Mouse (Mus musculus) heart, embryonic 11.5 days (tissue): ENCODE data around the gene Magi2. TPM values are rescaled to one million over a fixed set of nuclear protein-coding genes. Genes with fewer than 3 reads are reported as not detected.

Experiments used
- ATAC-seq: fragments of 200-750 bp; cut with Nextera tagmentation; replicated peaks from 2 replicates; pipeline ENCODE4 v1.8.0; 2017; ENCODE audit warnings: moderate library complexity; ENCODE audit not compliant: insufficient number of reproducible peaks, low FRiP score, low TSS enrichment
- H3K27ac ChIP-seq: fragments of 300-500 bp; sonication (generic); 2 replicates; pipeline ENCODE4 v1.5.1; 2014; ENCODE audit warnings: mild to moderate bottlenecking, low read depth, low read length
- H3K27me3 ChIP-seq: fragments of 300-500 bp; sonication (generic); 2 replicates; pipeline ENCODE4 v1.6.1; 2014; ENCODE audit warnings: mild to moderate bottlenecking, low read length, mixed read lengths; ENCODE audit not compliant: control insufficient read depth, insufficient read depth
- H3K36me3 ChIP-seq: fragments of 300-500 bp; sonication (generic); 2 replicates; pipeline ENCODE4 v1.6.1; 2014; ENCODE audit warnings: mild to moderate bottlenecking, low read length, moderate library complexity, mixed read lengths; ENCODE audit not compliant: control insufficient read depth, insufficient read depth
- H3K4me1 ChIP-seq: fragments of 300-500 bp; sonication (generic); 2 replicates; pipeline ENCODE4 v1.6.1; 2014; ENCODE audit warnings: low read length; ENCODE audit not compliant: control insufficient read depth, insufficient read depth
- H3K4me2 ChIP-seq: fragments of 300-500 bp; sonication (generic); 2 replicates; pipeline ENCODE4 v1.6.1; 2014; ENCODE audit warnings: mild to moderate bottlenecking, moderate library complexity
- H3K4me3 ChIP-seq: fragments of 300-500 bp; sonication (generic); 2 replicates; pipeline ENCODE4 v1.5.1; 2014; ENCODE audit warnings: low read depth, low read length
- H3K9ac ChIP-seq: fragments of 300-500 bp; sonication (generic); 2 replicates; pipeline ENCODE4 v1.6.1; 2014; ENCODE audit warnings: mild to moderate bottlenecking, low read depth, low read length, moderate library complexity
- H3K9me3 ChIP-seq: fragments of 300-500 bp; sonication (generic); replicated peaks from 2 replicates; pipeline ENCODE4 v1.6.1; 2016; ENCODE audit warnings: low read length; ENCODE audit not compliant: control insufficient read depth
- WGBS: fragments of 180-500 bp; shearing (Covaris S2); extraction: QIAGEN DNeasy Blood & Tissue Kit; methylation state at CpG from one replicate; pipeline ENCODE4 v1.1.7; 2014; ENCODE audit not compliant: insufficient replicate concordance; 5-methylcytosine and 5-hydroxymethylcytosine counted together
- polyA plus RNA-seq: library from polyadenylated mRNA; unstranded; fragments of >200 nt; fragmentation: Nextera tagmentation; extraction: Ambion mirVana; gene quantifications from 2 replicates; pipeline ENCODE4 v1.2.1, GENCODE M21; 2014

Gene Magi2
- polyA plus RNA-seq, 1 experiment from 2014 or later = 2.5 TPM

DNA sequence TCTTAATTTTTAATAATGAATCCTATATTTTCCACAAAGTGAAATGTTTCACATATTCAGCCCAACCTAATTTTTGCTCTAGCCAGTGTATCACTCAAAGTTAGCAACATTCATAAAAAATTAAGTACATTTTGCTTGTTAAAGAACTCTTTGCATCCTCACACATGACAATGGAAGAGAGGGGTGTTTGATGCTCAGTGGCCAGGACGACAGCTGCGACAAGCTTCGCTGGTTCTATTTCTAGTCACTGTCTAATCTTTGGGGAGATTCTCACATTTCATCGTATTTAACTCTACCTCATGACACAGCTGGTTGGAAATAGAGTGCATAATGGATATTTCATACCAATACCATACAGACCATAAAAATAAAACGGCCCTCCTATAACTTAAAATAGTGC, 1379.7 kb downstream of the Magi2 start:
- no peak overlapping the region for H3K4me2 ChIP-seq
- WGBS = 81% methylated on average over 5 of the region's 5 CpGs
- ATAC-seq = no peak

DNA sequence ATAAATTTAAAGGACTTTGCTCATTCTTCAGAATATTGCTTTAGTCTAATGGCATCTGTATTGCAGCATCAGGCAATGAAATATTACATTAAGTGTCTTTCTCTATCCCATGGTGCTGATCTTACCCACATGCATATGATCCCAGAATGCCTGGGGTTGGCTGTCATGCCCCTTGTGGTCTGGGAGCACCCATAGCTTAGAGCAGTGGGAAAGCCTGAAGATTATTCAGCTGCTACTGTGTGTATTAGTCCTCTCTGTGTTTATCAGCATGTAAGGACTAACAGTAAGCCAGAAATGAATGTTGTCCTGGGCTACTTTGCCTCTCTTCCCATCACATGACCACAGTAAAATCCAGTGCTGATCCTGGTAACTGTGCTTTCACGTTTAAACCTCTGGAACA, 1380.7 kb downstream of the Magi2 start:
- Histone ChIP-seq H3K27ac (no peak overlapping the region), H3K4me3 (no peak overlapping the region), H3K9me3 (no peaks in the 10 kb centered on the region), H3K4me2 (no peak overlapping the region), H3K9ac (no peak overlapping the region), H3K4me1 (no peaks in the 10 kb centered on the region), H3K36me3 (no peaks in the 10 kb centered on the region), H3K27me3 (no peaks in the 10 kb centered on the region)
- 67% methylated on average over 1 of the region's 1 CpGs for WGBS
- ATAC-seq = no peak

More for the DNA sequence above, 1379.7 kb downstream of the Magi2 start:
- Histone ChIP-seq H3K27ac (no peak overlapping the region), H3K36me3 (no peaks in the 10 kb centered on the region), H3K4me1 (no peaks in the 10 kb centered on the region), H3K27me3 (no peaks in the 10 kb centered on the region), H3K9ac (no peak overlapping the region), H3K4me3 (no peak overlapping the region), H3K9me3 (no peaks in the 10 kb centered on the region)

DNA sequence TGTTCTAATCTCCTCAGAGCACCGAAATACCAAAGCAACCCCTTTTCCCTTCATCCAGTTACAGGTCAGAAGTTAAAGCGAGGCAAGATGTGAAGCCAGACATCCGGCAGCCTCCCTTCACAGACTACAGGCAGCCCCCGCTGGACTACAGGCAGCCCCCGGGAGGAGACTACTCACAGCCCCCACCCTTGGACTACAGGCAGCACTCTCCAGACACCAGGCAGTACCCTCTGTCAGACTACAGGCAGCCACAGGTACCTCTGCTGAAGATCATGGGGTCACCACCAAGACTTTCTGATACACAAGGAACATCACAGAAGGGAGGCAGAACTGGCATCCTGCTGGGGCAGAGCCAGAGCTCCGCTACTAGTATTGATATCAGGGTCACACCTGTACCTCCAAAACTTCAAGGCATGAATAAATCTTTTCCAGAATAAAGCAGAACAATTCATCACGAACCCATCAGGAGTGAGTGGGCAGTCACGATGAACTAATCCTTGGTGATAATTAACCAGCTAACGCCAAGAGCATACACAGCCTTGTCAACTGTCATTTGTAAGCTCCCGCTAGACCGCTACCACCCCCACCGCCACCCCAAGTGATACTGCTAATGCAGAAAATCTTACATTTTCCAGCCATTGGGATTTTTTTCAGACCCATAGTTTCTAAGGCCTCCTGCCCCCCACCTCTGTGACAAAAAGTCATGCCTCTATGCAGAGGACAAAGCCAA, 1382.5 kb downstream of the Magi2 start:
- Histone ChIP-seq H3K27ac (no peak overlapping the region), H3K4me2 (no peak overlapping the region), H3K27me3 (no peaks in the 10 kb centered on the region), H3K9ac (no peak overlapping the region), H3K4me3 (no peak overlapping the region), H3K9me3 (no peaks in the 10 kb centered on the region), H3K36me3 (no peaks in the 10 kb centered on the region), H3K4me1 (no peaks in the 10 kb centered on the region)
- 82% methylated on average over 12 of the region's 12 CpGs for WGBS
- ATAC-seq = no peak; the same call in 1 of the 2 replicates

DNA sequence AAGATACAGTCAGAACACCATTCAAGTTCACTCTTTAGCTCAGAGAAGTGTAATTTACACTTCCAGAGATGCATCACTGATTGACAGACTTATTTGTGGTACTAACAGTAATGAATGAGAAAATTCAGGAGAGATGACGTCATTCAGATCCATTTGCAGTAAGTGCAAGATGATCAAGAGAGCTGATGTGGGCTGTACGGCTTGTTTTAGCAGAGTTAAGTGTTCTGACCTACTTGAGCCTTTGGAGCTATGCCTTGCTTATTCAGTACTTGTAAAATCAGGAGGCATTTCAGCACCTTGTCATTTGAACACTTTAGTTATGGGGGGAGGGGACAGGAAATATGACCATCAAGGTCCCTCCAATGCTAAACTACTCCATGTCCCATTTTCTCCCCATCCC, 1383.8 kb downstream of the Magi2 start:
- Histone ChIP-seq H3K9ac (no peak overlapping the region), H3K4me3 (no peak overlapping the region), H3K27me3 (no peaks in the 10 kb centered on the region), H3K27ac (no peak overlapping the region), H3K36me3 (no peaks in the 10 kb centered on the region), H3K4me2 (no peak overlapping the region), H3K9me3 (no peaks in the 10 kb centered on the region), H3K4me1 (no peaks in the 10 kb centered on the region)
- ATAC-seq = no peak
- WGBS = 46% methylated on average over 2 of the region's 2 CpGs

DNA sequence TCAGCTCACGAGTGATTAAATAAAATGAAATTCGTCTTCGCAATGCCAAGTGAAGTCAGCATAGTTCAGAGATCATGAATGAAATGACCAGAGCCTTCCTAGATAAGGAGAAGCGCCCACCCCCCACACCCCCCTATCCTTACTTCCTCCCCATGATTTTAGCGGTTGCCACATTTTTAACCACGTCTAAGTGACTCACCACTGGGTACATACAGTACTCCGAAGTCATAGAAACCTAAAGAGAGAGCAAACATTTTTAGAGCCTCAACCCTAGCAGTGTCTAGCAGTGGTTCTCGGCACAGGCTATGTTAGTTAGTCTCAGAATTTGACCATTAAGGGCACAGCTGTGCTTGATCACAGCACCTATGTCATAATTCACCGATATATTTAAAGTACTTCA, 1385.8 kb downstream of the Magi2 start:
- no peaks in the 10 kb centered on the region for H3K4me1 ChIP-seq
- H3K27ac ChIP-seq = no peak overlapping the region
- H3K4me2 ChIP-seq = no peak overlapping the region
- no peak overlapping the region for H3K9ac ChIP-seq
- no peaks in the 10 kb centered on the region for H3K9me3 ChIP-seq
- no peak overlapping the region for H3K4me3 ChIP-seq
- no peak for ATAC-seq
- no peaks in the 10 kb centered on the region for H3K27me3 ChIP-seq
- no peaks in the 10 kb centered on the region for H3K36me3 ChIP-seq
- WGBS = 85% methylated on average over 9 of the region's 9 CpGs

DNA sequence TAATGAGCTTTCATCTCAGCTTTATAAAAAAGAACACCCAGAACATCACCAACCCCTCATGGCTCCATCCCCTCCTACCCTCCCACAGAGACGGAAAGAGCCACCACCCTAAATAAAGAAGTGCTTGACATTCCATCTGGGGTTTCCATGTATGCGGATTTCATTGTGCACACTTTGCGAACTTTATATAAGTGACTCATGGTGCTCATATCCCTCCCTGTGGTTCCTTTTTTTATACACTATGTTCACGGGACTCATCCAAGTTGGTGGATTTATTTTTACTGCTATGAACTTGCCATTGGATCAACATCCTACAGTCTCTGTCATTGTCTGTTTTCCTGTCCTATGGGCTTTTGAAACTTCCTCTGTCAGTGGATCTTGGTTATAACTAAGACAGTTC, 1388.1 kb downstream of the Magi2 start:
- no peak for ATAC-seq
- no peak overlapping the region for H3K4me3 ChIP-seq

DNA sequence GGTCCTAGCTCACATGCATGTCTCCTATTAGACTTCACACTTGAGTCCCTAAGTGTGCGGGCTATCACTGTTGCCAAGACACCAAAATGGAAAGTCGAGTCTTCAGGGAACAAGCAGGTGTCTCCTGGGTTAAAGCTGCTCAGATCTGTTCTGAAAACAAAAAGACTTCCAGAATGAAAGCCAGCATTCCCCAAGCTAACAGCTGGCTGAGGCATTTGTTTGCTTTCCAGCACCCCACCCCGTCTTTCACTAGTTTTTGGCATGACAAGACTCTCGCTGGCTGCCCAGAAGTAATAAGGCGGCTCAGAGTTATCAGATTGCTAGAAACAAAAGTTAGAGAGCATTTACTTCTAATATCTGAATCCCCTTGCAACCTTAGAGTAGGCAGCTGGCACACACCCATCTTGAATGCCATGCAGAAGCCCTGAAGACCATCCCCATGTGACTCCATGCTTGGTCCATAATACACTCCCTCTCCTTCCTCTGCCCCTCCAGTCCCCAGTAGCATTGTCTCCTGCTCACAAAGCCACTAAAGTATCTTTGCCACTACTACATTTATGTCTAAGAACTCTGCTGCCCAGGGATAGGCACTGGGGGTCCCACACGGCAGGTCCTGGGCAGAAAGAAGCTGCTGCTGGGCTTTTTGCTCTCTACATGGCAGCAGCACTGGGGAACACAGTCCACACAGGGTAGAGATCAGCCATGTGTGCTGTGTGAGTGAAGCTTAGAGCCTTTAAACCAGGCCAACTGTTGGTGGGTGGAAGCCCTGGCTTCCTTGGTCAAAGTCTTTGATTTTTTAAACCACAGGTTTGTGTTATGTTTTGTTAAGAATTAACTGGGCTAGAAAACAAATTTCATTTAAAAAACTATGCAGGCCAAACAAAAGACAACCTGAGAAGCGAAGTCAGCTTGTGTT, 1394.0 kb downstream of the Magi2 start:
- ATAC-seq = no peak
- Histone ChIP-seq H3K9ac (no peak overlapping the region), H3K27me3 (no peaks in the 10 kb centered on the region), H3K27ac (no peak overlapping the region), H3K9me3 (no peaks in the 10 kb centered on the region), H3K4me3 (no peak overlapping the region), H3K4me1 (no peaks in the 10 kb centered on the region), H3K36me3 (no peaks in the 10 kb centered on the region), H3K4me2 (no peak overlapping the region)
- 76% methylated on average over 7 of the region's 7 CpGs for WGBS

More for the DNA sequence above, 1388.1 kb downstream of the Magi2 start:
- Histone ChIP-seq H3K9ac (no peak overlapping the region), H3K27me3 (no peaks in the 10 kb centered on the region), H3K27ac (no peak overlapping the region), H3K9me3 (no peaks in the 10 kb centered on the region), H3K36me3 (no peaks in the 10 kb centered on the region), H3K4me2 (no peak overlapping the region), H3K4me1 (no peaks in the 10 kb centered on the region)
- WGBS = 86% methylated on average over 4 of the region's 4 CpGs

DNA sequence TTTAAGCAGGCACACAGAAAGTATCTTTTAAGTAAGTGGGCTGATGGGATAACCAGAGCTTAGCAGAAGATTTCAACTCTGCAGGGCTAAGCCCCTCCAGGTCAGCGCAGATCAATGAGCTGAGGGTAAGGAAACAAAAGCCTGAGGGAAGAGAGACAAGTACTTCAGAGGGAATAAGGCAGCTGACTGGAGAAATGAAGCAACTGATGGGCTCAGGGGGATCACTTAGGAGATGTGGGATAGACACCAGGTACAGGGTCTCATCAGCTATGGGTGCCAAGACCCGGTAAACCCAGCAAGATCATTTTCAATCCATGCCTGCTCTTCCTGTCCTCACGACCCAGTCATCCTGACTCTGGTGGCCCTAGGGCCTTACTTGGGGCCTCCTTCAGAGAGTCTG, 1395.6 kb downstream of the Magi2 start:
- no peaks in the 10 kb centered on the region for H3K4me1 ChIP-seq
- ATAC-seq = no peak
- H3K4me3 ChIP-seq = no peak overlapping the region
- no peak overlapping the region for H3K4me2 ChIP-seq
- no peaks in the 10 kb centered on the region for H3K36me3 ChIP-seq
- 78% methylated on average over 3 of the region's 3 CpGs for WGBS
- H3K27me3 ChIP-seq = no peaks in the 10 kb centered on the region
- no peak overlapping the region for H3K27ac ChIP-seq
- H3K9ac ChIP-seq = no peak overlapping the region
- H3K9me3 ChIP-seq = no peaks in the 10 kb centered on the region
